Mouse (Mus musculus): ENCODE measurements around the gene Uba52. TPM values are rescaled to one million over a fixed set of nuclear protein-coding genes. Genes with fewer than 3 reads are reported as not detected.

Gene Uba52
- polyA plus RNA-seq, 1 experiment from 2014 or later: 930 TPM

DNA sequence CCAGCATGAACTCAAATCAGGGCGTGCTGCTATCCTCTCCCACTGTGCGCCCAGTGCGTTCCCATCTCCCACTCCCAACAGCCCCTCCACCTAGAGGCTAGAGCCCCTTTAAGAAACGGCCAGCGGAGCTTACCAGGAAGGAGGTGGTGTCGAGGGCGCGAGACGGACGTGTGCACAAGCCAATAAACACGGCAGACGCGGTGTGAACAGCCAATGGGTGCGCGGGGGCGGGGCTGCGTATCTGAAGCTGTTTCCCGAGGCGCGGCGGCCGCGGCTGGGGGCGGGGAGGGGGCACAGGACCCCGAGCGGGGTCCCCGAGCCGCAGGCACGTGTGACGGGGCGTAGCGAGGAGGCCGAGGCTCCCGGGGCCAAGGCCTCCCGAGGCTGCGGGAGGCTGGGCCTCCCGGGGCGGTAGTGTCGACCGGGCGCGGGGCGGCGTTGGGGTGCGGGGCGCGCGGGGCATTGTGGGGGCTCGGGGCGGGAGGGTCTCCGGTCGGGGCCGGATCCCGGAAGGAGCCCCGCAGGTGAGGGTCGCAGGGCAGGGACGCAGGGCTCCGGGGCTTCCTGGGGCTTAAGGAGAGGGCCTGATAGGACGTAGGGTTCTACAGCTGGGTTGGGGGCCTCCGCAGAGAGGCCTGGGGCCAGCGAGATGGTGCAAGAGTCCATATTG lies 17.0 kb upstream of the Uba52 start, which contains the start of the genes Fkbp8 and Kxd1:
Gene Fkbp8 (plus strand): TSS at position 213 of the 670 bp plus-strand sequence.
Gene Kxd1 (minus strand): TSS at position 445 of the 670 bp plus-strand sequence.
- under 1% methylated on average over 44 of the region's 61 CpGs for WGBS
- Histone ChIP-seq H3K27me3 (ENCODE audit: control insufficient read depth, insufficient read depth, low read length) (no peaks in the 10 kb centered on the region), H3K36me3 (ENCODE audit: control insufficient read depth, insufficient read depth, low read length) (peaks cover 20% of the 10 kb centered on the region; the same call in 1 of the 2 replicates), H3K4me3 (replicated peaks; ENCODE audit: low read length) (peak within 1 kb of the TSS; percentile 93), H3K4me2 (ENCODE audit: low read depth, low read length) (peak within 1 kb of the TSS; percentile 78), H3K4me1 (ENCODE audit: control insufficient read depth, insufficient read depth, low read length) (peaks cover 21% of the 10 kb centered on the region), H3K9ac (ENCODE audit: low read length) (peak within 1 kb of the TSS; percentile 98), H3K9me3 (replicated peaks; ENCODE audit: control insufficient read depth, low read length) (no peaks in the 10 kb centered on the region), H3K27ac (ENCODE audit: low read length) (peak within 1 kb of the TSS; percentile 86)
- peak; percentile 91 for ATAC-seq (ENCODE audit: insufficient read depth, low FRiP score)

GRCm38 (mm10) chr8:70527111-70527511 lies 16.5 kb upstream of the Uba52 start:
- peak overlapping the region; percentile 93 for H3K4me3 ChIP-seq (replicated peaks; ENCODE audit: low read length)
- H3K27me3 ChIP-seq (ENCODE audit: control insufficient read depth, insufficient read depth, low read length): no peaks in the 10 kb centered on the region
- no peak for ATAC-seq (ENCODE audit: insufficient read depth, low FRiP score)
- H3K9me3 ChIP-seq (replicated peaks; ENCODE audit: control insufficient read depth, low read length): no peaks in the 10 kb centered on the region
- peak overlapping the region; percentile 78 for H3K4me2 ChIP-seq (ENCODE audit: low read depth, low read length)
- peak overlapping the region; percentile 78 for H3K27ac ChIP-seq (ENCODE audit: low read length)
- H3K9ac ChIP-seq (ENCODE audit: low read length): peak overlapping the region; percentile 98
- WGBS: under 1% methylated on average over 8 of the region's 8 CpGs
- H3K36me3 ChIP-seq (ENCODE audit: control insufficient read depth, insufficient read depth, low read length): peaks cover 15% of the 10 kb centered on the region; the same call in 1 of the 2 replicates
- H3K4me1 ChIP-seq (ENCODE audit: control insufficient read depth, insufficient read depth, low read length): peaks cover 24% of the 10 kb centered on the region

DNA sequence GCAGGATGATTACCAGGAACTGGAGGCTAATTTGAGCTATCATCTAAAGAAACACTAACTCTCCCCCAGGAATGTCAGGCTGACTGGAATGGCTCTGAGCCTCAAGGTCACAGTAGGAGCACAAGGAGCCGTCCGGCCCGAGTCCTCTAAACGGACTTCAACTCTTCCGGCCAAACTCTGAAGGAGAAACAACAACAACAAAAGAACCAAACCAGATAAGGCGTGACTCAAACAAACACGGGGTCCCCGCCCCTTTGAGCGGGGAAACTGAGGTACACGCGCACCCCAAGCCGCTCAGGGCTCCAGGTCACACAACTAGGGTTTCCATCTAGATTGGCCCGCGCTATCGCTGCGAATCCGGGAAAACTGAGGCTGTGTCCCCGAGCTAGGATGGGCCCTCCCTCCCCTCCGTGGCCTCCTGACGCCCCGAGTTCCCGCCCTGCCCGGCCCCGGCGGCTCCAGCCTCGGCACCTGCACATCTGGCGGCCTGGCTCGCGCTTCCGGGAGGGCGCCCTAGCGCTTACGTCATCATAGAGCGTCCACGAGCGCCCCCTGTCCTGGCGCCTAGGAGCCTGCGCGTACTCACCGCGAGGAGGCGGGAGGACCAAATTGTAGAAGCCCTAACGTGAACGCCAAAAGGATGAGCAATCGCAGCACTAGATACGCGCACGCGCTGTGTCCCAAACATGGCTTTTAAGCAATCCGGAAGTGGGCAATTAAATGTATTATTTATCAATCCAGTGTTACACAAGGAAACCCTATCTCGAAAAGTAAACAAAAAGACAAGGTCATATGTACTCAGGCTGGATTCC lies 12.2 kb upstream of the Uba52 start:
- peak overlapping the region; percentile 94 for H3K27ac ChIP-seq (ENCODE audit: low read length)
- peaks cover 14% of the 10 kb centered on the region for H3K4me1 ChIP-seq (ENCODE audit: control insufficient read depth, insufficient read depth, low read length)
- peak overlapping the region; percentile 86 for H3K4me3 ChIP-seq (replicated peaks; ENCODE audit: low read length)
- peak overlapping the region; percentile 80 for H3K4me2 ChIP-seq (ENCODE audit: low read depth, low read length)
- under 1% methylated on average over 51 of the region's 51 CpGs for WGBS
- no peaks in the 10 kb centered on the region for H3K9me3 ChIP-seq (replicated peaks; ENCODE audit: control insufficient read depth, low read length)
- H3K36me3 ChIP-seq (ENCODE audit: control insufficient read depth, insufficient read depth, low read length): no peaks in the 10 kb centered on the region
- peak; percentile 84 for ATAC-seq (ENCODE audit: insufficient read depth, low FRiP score)
- peak overlapping the region; percentile 95 for H3K9ac ChIP-seq (ENCODE audit: low read length)
- no peaks in the 10 kb centered on the region for H3K27me3 ChIP-seq (ENCODE audit: control insufficient read depth, insufficient read depth, low read length)

DNA sequence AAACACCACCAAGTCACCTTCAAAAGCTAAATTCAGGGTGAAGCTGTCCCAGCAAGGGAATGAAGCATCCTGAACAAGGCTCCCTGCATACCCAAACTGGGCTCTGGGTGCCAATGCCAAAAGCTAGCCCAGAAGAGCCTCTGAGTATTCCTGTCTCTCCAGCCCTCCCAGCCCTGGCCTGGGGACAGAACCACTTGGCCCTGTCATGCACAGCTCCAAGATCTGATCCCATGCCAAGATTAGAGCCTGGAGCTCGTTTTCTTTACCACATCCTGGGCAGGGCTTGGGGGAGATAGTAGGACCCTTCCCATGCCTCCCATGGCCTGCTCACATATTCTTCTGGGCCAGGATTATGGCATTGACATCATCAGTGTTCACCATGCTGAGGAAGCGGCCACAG lies 9.0 kb upstream of the Uba52 start:
- ATAC-seq (ENCODE audit: insufficient read depth, low FRiP score): no peak
- H3K4me3 ChIP-seq (replicated peaks; ENCODE audit: low read length): no peak overlapping the region
- no peaks in the 10 kb centered on the region for H3K36me3 ChIP-seq (ENCODE audit: control insufficient read depth, insufficient read depth, low read length)
- no peak overlapping the region for H3K4me2 ChIP-seq (ENCODE audit: low read depth, low read length)
- WGBS: 58% methylated on average over 2 of the region's 2 CpGs
- H3K27me3 ChIP-seq (ENCODE audit: control insufficient read depth, insufficient read depth, low read length): no peaks in the 10 kb centered on the region
- H3K27ac ChIP-seq (ENCODE audit: low read length): no peak overlapping the region
- H3K9ac ChIP-seq (ENCODE audit: low read length): no peak overlapping the region
- H3K4me1 ChIP-seq (ENCODE audit: control insufficient read depth, insufficient read depth, low read length): peaks cover 11% of the 10 kb centered on the region; the same call in 1 of the 2 replicates
- H3K9me3 ChIP-seq (replicated peaks; ENCODE audit: control insufficient read depth, low read length): no peaks in the 10 kb centered on the region

DNA sequence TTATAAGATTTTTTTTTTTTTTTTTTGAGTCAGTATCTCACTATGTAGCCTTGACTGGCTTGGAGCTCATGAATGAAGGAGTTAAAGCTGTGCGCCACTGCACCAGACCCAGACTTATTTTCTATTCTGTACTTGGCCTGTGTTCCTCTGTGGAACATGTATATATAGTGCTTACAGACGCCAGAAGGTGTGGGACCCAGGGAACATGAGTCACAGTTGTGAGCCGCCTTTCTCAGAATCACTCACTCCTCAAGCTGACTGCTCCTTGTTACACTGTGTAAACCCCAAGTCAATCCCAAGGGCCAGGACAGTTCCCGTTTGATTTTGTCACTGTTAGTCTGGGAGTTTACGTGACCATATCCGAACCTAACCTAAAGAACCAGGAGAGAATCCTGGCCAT lies 8.4 kb upstream of the Uba52 start:
- H3K4me1 ChIP-seq (ENCODE audit: control insufficient read depth, insufficient read depth, low read length): peaks cover 11% of the 10 kb centered on the region; the same call in 1 of the 2 replicates
- 88% methylated on average over 6 of the region's 6 CpGs for WGBS

DNA sequence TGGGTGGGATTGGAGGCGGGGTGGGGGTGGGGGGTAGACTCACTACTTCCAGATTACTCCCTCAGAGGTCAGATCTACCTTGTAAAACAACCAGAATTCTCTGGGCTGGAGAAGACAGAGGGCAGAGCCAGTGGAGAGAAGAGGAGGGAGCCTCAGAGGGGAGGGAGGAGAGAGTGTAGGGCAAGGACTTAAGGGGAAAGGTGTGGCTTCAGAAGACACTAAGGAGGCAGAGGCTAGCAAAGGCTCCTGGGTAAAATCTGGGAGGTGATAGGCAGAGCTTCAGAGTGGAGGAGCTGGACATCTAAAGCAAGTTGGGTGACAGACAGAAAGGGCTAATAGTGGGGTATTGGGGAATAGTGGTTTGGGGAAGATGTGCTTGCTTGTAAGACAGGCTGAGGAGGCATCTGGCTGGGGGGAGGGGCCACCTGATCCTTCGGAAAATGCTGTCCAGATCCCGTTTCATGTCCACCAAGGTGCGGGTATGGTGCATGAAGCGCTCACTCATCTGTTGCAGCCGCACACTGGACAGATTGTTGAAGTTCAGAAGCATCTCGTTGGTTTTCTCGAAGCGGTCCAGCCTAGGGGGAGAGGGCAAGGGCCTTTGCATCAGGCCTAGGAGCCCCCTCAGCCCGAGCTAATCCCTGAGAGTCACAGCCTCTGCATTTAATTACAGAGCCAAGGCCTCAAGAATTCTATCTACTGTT lies 7.5 kb upstream of the Uba52 start:
- no peak for ATAC-seq (ENCODE audit: insufficient read depth, low FRiP score)
- no peaks in the 10 kb centered on the region for H3K36me3 ChIP-seq (ENCODE audit: control insufficient read depth, insufficient read depth, low read length)

More for the DNA sequence above, 8.4 kb upstream of the Uba52 start:
- no peak for ATAC-seq (ENCODE audit: insufficient read depth, low FRiP score)
- no peak overlapping the region for H3K4me3 ChIP-seq (replicated peaks; ENCODE audit: low read length)
- no peaks in the 10 kb centered on the region for H3K27me3 ChIP-seq (ENCODE audit: control insufficient read depth, insufficient read depth, low read length)
- no peak overlapping the region for H3K9ac ChIP-seq (ENCODE audit: low read length)
- no peak overlapping the region for H3K27ac ChIP-seq (ENCODE audit: low read length)
- no peak overlapping the region for H3K4me2 ChIP-seq (ENCODE audit: low read depth, low read length)
- H3K36me3 ChIP-seq (ENCODE audit: control insufficient read depth, insufficient read depth, low read length): no peaks in the 10 kb centered on the region
- no peaks in the 10 kb centered on the region for H3K9me3 ChIP-seq (replicated peaks; ENCODE audit: control insufficient read depth, low read length)

DNA sequence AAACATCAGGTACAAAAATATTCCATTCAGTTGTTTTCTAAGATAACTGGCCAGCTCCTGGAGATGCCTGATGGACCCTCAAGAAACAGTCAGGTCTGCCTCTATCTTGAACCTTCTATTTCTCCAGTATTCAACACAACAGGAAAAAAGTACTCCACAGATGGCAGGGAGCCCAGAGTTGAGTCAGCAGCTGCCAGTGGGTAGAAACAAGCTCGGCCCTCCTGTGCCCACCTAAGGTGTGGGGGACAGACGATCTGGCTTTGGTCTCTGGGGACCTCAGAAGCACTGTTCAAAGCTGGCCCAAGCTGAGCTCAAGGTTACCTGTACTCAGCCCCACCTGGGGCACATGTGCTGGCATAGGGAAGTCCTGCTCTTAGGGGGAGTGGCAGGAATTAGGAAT lies 2.8 kb upstream of the Uba52 start:
- Histone ChIP-seq H3K4me2 (ENCODE audit: low read depth, low read length) (no peak overlapping the region), H3K4me1 (ENCODE audit: control insufficient read depth, insufficient read depth, low read length) (peaks cover 9% of the 10 kb centered on the region), H3K4me3 (replicated peaks; ENCODE audit: low read length) (no peak overlapping the region), H3K27ac (ENCODE audit: low read length) (no peak overlapping the region), H3K36me3 (ENCODE audit: control insufficient read depth, insufficient read depth, low read length) (peaks cover 4% of the 10 kb centered on the region; the same call in 1 of the 2 replicates), H3K9me3 (replicated peaks; ENCODE audit: control insufficient read depth, low read length) (no peaks in the 10 kb centered on the region), H3K27me3 (ENCODE audit: control insufficient read depth, insufficient read depth, low read length) (no peaks in the 10 kb centered on the region), H3K9ac (ENCODE audit: low read length) (no peak overlapping the region)
- WGBS: 55% methylated on average over 2 of the region's 2 CpGs
- no peak for ATAC-seq (ENCODE audit: insufficient read depth, low FRiP score)

More for the DNA sequence above, 7.5 kb upstream of the Uba52 start:
- no peak overlapping the region for H3K27ac ChIP-seq (ENCODE audit: low read length)
- H3K4me3 ChIP-seq (replicated peaks; ENCODE audit: low read length): no peak overlapping the region
- 79% methylated on average over 10 of the region's 10 CpGs for WGBS
- H3K4me1 ChIP-seq (ENCODE audit: control insufficient read depth, insufficient read depth, low read length): 0 out of 2 replicates have a peak, but pooled peaks cover 4% of the 10 kb centered on the region
- no peak overlapping the region for H3K4me2 ChIP-seq (ENCODE audit: low read depth, low read length)
- no peak overlapping the region for H3K9ac ChIP-seq (ENCODE audit: low read length)
- no peaks in the 10 kb centered on the region for H3K9me3 ChIP-seq (replicated peaks; ENCODE audit: control insufficient read depth, low read length)
- H3K27me3 ChIP-seq (ENCODE audit: control insufficient read depth, insufficient read depth, low read length): no peaks in the 10 kb centered on the region

DNA sequence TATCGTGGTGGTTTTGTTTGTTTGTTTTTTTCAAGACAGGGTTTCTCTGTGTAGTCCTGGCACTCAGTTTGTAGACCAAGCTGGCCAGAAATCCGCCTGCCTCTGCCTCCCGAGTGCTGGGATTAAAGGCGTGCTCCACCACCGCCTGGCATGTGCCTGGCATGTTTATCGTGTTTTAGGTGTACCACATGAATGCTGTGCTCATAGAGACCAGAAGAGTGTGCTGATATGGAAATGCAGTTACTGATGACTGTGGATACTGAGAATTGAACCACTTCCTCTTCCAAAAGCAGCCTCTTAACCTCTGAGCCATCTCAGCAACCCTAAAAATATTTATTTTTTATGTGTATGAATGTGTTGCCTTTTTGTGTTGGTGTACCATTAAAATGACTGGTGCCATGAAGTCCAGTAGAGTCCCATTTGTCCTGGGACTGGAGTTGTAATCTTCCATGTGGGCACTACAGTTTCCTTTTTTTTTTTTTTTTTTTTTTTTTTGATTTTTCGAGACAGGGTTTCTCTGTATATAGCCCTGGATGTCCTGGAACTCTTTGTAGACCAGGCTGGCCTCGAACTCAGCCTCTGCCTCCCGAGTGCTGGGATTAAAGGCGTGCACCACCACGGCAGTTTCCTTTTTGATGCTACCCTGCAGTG lies 1.8 kb upstream of the Uba52 start:
- Histone ChIP-seq H3K27ac (ENCODE audit: low read length) (no peak overlapping the region), H3K4me1 (ENCODE audit: control insufficient read depth, insufficient read depth, low read length) (peaks cover 14% of the 10 kb centered on the region), H3K4me2 (ENCODE audit: low read depth, low read length) (no peak overlapping the region), H3K9ac (ENCODE audit: low read length) (no peak overlapping the region), H3K27me3 (ENCODE audit: control insufficient read depth, insufficient read depth, low read length) (no peaks in the 10 kb centered on the region), H3K4me3 (replicated peaks; ENCODE audit: low read length) (no peak overlapping the region), H3K9me3 (replicated peaks; ENCODE audit: control insufficient read depth, low read length) (no peaks in the 10 kb centered on the region), H3K36me3 (ENCODE audit: control insufficient read depth, insufficient read depth, low read length) (peaks cover 12% of the 10 kb centered on the region; the same call in 1 of the 2 replicates)
- no peak for ATAC-seq (ENCODE audit: insufficient read depth, low FRiP score)
- 91% methylated on average over 11 of the region's 11 CpGs for WGBS
